Mouse (Mus musculus) MEL (cell line): ENCODE data around the gene Gpr75. TPM values are rescaled to one million over a fixed set of nuclear protein-coding genes. Genes with fewer than 3 reads are reported as not detected.

Source experiments
- DNase-seq: peaks from one replicate; pipeline ENCODE4 v3.0.0; 2011; ENCODE audit warnings: low read depth, low spot score
- H3K27ac ChIP-seq: 2 replicates; pipeline ENCODE4 v1.5.1; 2012; ENCODE audit warnings: low read depth, mild to moderate bottlenecking, control low read depth, low read length, moderate library complexity; ENCODE audit not compliant: control insufficient read depth
- H3K27me3 ChIP-seq, 2 experiments: fragments of 150-350 bp in 1 of 2; sonication (generic) in 1 of 2; 2 replicates each; pipeline ENCODE4 v1.6.1; 2012; ENCODE audit warnings: low read length in 2 of 2, mild to moderate bottlenecking in 2 of 2, improper control_type of control experiment in 1 of 2, moderate library complexity in 1 of 2; ENCODE audit not compliant: insufficient read depth in 2 of 2, control insufficient read depth in 1 of 2
- H3K36me3 ChIP-seq, 2 experiments: 2 replicates each; pipeline ENCODE4 v1.6.1; 2012 to 2014; ENCODE audit warnings: low read length in 2 of 2, improper control_type of control experiment in 1 of 2, inconsistent platforms in 1 of 2, mild to moderate bottlenecking in 1 of 2; ENCODE audit not compliant: insufficient read depth in 2 of 2, control insufficient read depth in 1 of 2
- H3K4me1 ChIP-seq, 2 experiments: fragments of 150-350 bp in 1 of 2; sonication (generic) in 1 of 2; 2 replicates each; pipeline ENCODE4 v1.6.1; 2012; ENCODE audit warnings: low read length in 2 of 2, improper control_type of control experiment in 1 of 2, mild to moderate bottlenecking in 1 of 2; ENCODE audit not compliant: insufficient read depth in 2 of 2, control insufficient read depth in 1 of 2
- H3K4me3 ChIP-seq, 2 experiments: fragments of 150-350 bp in 1 of 2; sonication (generic) in 1 of 2; 2 replicates each; pipeline ENCODE4 v1.5.1; 2012; ENCODE audit warnings: low read depth in 2 of 2, low read length in 2 of 2, mild to moderate bottlenecking in 2 of 2, moderate library complexity in 2 of 2, control low read depth in 1 of 2, improper control_type of control experiment in 1 of 2; ENCODE audit not compliant: control insufficient read depth in 1 of 2, insufficient read depth in 1 of 2
- H3K79me2 ChIP-seq: 2 replicates; pipeline ENCODE4 v1.6.1; 2012; ENCODE audit warnings: mild to moderate bottlenecking, low read length, moderate library complexity; ENCODE audit not compliant: control insufficient read depth, poor library complexity, insufficient read depth
- H3K9ac ChIP-seq: 2 replicates; pipeline ENCODE4 v1.6.1; 2012; ENCODE audit warnings: low read depth, mild to moderate bottlenecking, control low read depth, low read length, moderate library complexity; ENCODE audit not compliant: control insufficient read depth, poor library complexity, severe bottlenecking
- H3K9me3 ChIP-seq: fragments of 150-350 bp; sonication (generic); replicated peaks from 2 replicates; pipeline ENCODE4 v1.6.1; 2012; ENCODE audit warnings: mild to moderate bottlenecking, low read length, improper control_type of control experiment, moderate library complexity; ENCODE audit not compliant: insufficient read depth
- BHLHE40 ChIP-seq: IDR thresholded peaks from 2 replicates; pipeline ENCODE4 v1.6.1; 2012; ENCODE audit warnings: low read depth, mild to moderate bottlenecking, inconsistent platforms, low read length, improper control_type of control experiment, borderline replicate concordance
- CHD1 ChIP-seq: IDR thresholded peaks from 2 replicates; pipeline ENCODE4 v1.6.1; 2012; ENCODE audit warnings: low read depth, mild to moderate bottlenecking, inconsistent platforms, low read length, improper control_type of control experiment
- CHD2 ChIP-seq: IDR thresholded peaks from 2 replicates; pipeline ENCODE4 v1.6.1; 2011; ENCODE audit warnings: low read length, improper control_type of control experiment
- E2F4 ChIP-seq: IDR thresholded peaks from 2 replicates; pipeline ENCODE4 v1.6.1; 2011; ENCODE audit warnings: low read depth, low read length, improper control_type of control experiment, borderline replicate concordance
- ELF1 ChIP-seq: IDR thresholded peaks from 2 replicates; pipeline ENCODE4 v1.6.1; 2014; ENCODE audit warnings: low read depth, mild to moderate bottlenecking, inconsistent platforms, low read length, improper control_type of control experiment, moderate library complexity
- EP300 ChIP-seq, 2 experiments: IDR thresholded peaks; 2 replicates each; pipeline ENCODE4 v1.6.1; 2011; ENCODE audit warnings: improper control_type of control experiment in 2 of 2, low read length in 2 of 2, low read depth in 1 of 2, mild to moderate bottlenecking in 1 of 2
- ETS1 ChIP-seq: IDR thresholded peaks from 2 replicates; pipeline ENCODE4 v1.6.1; 2012; ENCODE audit warnings: low read depth, mild to moderate bottlenecking, inconsistent platforms, low read length, improper control_type of control experiment, moderate library complexity
- GABPA ChIP-seq: IDR thresholded peaks from 2 replicates; pipeline ENCODE4 v1.6.1; 2012; ENCODE audit warnings: low read depth, mild to moderate bottlenecking, inconsistent platforms, low read length, improper control_type of control experiment, moderate library complexity
- HCFC1 ChIP-seq: IDR thresholded peaks from 2 replicates; pipeline ENCODE4 v1.6.1; 2012; ENCODE audit warnings: low read depth, mild to moderate bottlenecking, inconsistent platforms, low read length, improper control_type of control experiment, moderate library complexity
- MAFK ChIP-seq: IDR thresholded peaks from 2 replicates; pipeline ENCODE4 v1.6.1; 2011; ENCODE audit warnings: low read depth, mild to moderate bottlenecking, low read length, improper control_type of control experiment, borderline replicate concordance
- MAX ChIP-seq: IDR thresholded peaks from 2 replicates; pipeline ENCODE4 v1.6.1; 2011; ENCODE audit warnings: low read length, improper control_type of control experiment
- MAZ ChIP-seq: IDR thresholded peaks from 2 replicates; pipeline ENCODE4 v1.6.1; 2012; ENCODE audit warnings: low read depth, mild to moderate bottlenecking, inconsistent platforms, low read length, improper control_type of control experiment
- MEF2A ChIP-seq: IDR thresholded peaks from 2 replicates; pipeline ENCODE4 v1.6.1; 2014; ENCODE audit warnings: low read depth, mild to moderate bottlenecking, inconsistent platforms, low read length, improper control_type of control experiment; ENCODE audit not compliant: poor library complexity, insufficient replicate concordance, severe bottlenecking; ENCODE audit errors: extremely low read depth
- MXI1 ChIP-seq: IDR thresholded peaks from 2 replicates; pipeline ENCODE4 v1.6.1; 2011; ENCODE audit warnings: mild to moderate bottlenecking, low read depth, low read length, improper control_type of control experiment
- MYC ChIP-seq: IDR thresholded peaks from 2 replicates; pipeline ENCODE4 v1.6.1; 2011; ENCODE audit warnings: low read depth, mild to moderate bottlenecking, low read length, improper control_type of control experiment, moderate library complexity
- NRF1 ChIP-seq: IDR thresholded peaks from 2 replicates; pipeline ENCODE4 v1.6.1; 2014; ENCODE audit warnings: low read depth, mild to moderate bottlenecking, inconsistent platforms, low read length, improper control_type of control experiment, moderate library complexity; ENCODE audit not compliant: poor library complexity, insufficient read depth, severe bottlenecking
- POLR2A ChIP-seq, 2 experiments: IDR thresholded peaks; 2 replicates each; pipeline ENCODE4 v1.6.1; 2011 to 2012; ENCODE audit warnings: low read length in 2 of 2, mild to moderate bottlenecking in 2 of 2, control low read depth in 1 of 2, improper control_type of control experiment in 1 of 2, low read depth in 1 of 2, moderate library complexity in 1 of 2; ENCODE audit not compliant: control insufficient read depth in 1 of 2, insufficient read depth in 1 of 2, poor library complexity in 1 of 2
- POLR2AphosphoS5 ChIP-seq: IDR thresholded peaks from 2 replicates; pipeline ENCODE4 v1.6.1; 2012; ENCODE audit warnings: low read depth, borderline replicate concordance, mild to moderate bottlenecking, inconsistent platforms, low read length, moderate library complexity, mixed read lengths
- RCOR1 ChIP-seq: IDR thresholded peaks from 2 replicates; pipeline ENCODE4 v1.6.1; 2012; ENCODE audit warnings: low read depth, mild to moderate bottlenecking, inconsistent platforms, low read length, improper control_type of control experiment
- SIN3A ChIP-seq: IDR thresholded peaks from 2 replicates; pipeline ENCODE4 v1.6.1; 2012; ENCODE audit warnings: low read length, improper control_type of control experiment, inconsistent platforms
- SMC3 ChIP-seq: IDR thresholded peaks from 2 replicates; pipeline ENCODE4 v1.6.1; 2011; ENCODE audit warnings: low read depth, low read length, improper control_type of control experiment
- TBP ChIP-seq: IDR thresholded peaks from 2 replicates; pipeline ENCODE4 v1.8.0; 2011; ENCODE audit warnings: low read depth, low read length, improper control_type of control experiment
- UBTF ChIP-seq: IDR thresholded peaks from 2 replicates; pipeline ENCODE4 v1.6.1; 2012; ENCODE audit warnings: low read depth, mild to moderate bottlenecking, inconsistent platforms, low read length, improper control_type of control experiment, moderate library complexity, borderline replicate concordance; ENCODE audit not compliant: insufficient read depth
- ZC3H11A ChIP-seq: IDR thresholded peaks from 2 replicates; pipeline ENCODE4 v1.6.1; 2012; ENCODE audit warnings: low read depth, mild to moderate bottlenecking, inconsistent platforms, low read length, improper control_type of control experiment
- ZMIZ1 ChIP-seq: IDR thresholded peaks from 2 replicates; pipeline ENCODE4 v1.6.1; 2012; ENCODE audit warnings: low read depth, mild to moderate bottlenecking, inconsistent platforms, low read length, improper control_type of control experiment, moderate library complexity
- ZNF384 ChIP-seq: IDR thresholded peaks from 2 replicates; pipeline ENCODE4 v1.6.1; 2012; ENCODE audit warnings: low read depth, mild to moderate bottlenecking, inconsistent platforms, low read length, improper control_type of control experiment
- polyA plus RNA-seq, 2 experiments: library from polyadenylated mRNA; stranded (reverse) in 1 of 2; unstranded in 1 of 2; fragments of >175 nt in 1 of 2; fragments of >200 nt in 1 of 2; gene quantifications; 2 replicates each; pipeline versions ENCODE4 v1.2.1 to v1.2.4; 2012; ENCODE audit warnings: low replicate concordance in 2 of 2, low read depth in 1 of 2; ENCODE audit not compliant: insufficient read length in 2 of 2, insufficient read depth in 1 of 2, missing spikeins in 1 of 2
- total RNA-seq: library from RNA; depleted of rRNA; stranded (reverse); fragments of 300-350 nt; gene quantifications from 2 replicates; pipeline ENCODE4 v1.2.3, GENCODE M21; 2012

Gpr75 gene
- total and polyA plus RNA-seq, 3 experiments, result 0.08 TPM; not detected in 1

DNA sequence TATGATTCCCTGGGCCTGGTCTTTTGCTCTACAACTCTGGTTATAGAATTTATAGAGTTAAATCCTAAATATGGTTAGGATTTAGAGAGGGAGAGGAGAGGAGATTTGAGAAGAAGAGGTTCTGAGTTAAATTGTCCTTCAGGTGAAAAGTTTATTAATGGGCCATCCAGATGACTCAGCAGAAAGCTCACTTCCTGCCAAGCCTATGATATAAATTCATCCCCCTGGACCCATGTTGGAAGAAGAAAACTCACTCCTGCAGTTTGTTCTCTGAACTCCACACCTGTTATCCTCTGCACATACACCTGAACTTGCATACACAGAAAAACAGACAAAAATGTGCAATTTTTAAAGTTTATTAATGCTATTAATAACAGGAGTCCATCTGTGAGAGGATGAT lies 14.2 kb downstream of the Gpr75 start:
- H3K79me2 ChIP-seq, result no peaks in the 10 kb centered on the region
- no peak for DNase-seq
- H3K9ac ChIP-seq, result no peak overlapping the region
- H3K4me3 ChIP-seq, result no peak overlapping the region
- no peaks in the 10 kb centered on the region for H3K27me3 ChIP-seq
- H3K9me3 ChIP-seq, result no peaks in the 10 kb centered on the region
- no peaks in the 10 kb centered on the region for H3K36me3 ChIP-seq
- H3K4me1 ChIP-seq, result no peaks in the 10 kb centered on the region
- no peak for TF ChIP-seq TBP
- no peak for TF ChIP-seq POLR2A (IDR thresholded peaks at IDR 0.05; ENCODE audit: control insufficient read depth in 1 of 2, insufficient read depth in 1 of 2, low read depth in 1 of 2, low read length in 2 of 2, poor library complexity in 1 of 2)
- TF ChIP-seq BHLHE40, result no peak
- TF ChIP-seq NRF1, result no peak
- TF ChIP-seq HCFC1, result no peak
- TF ChIP-seq MAFK, result no peak
- TF ChIP-seq UBTF, result no peak
- TF ChIP-seq ZMIZ1, result no peak
- no peak for TF ChIP-seq CHD2
- no peak for TF ChIP-seq MYC
- no peak for TF ChIP-seq SMC3
- TF ChIP-seq MXI1, result no peak
- no peak for TF ChIP-seq EP300 (IDR thresholded peaks at IDR 0.05; ENCODE audit: low read depth in 1 of 2, low read length in 2 of 2)
- TF ChIP-seq ZC3H11A, result no peak
- no peak overlapping the region for H3K27ac ChIP-seq

DNA sequence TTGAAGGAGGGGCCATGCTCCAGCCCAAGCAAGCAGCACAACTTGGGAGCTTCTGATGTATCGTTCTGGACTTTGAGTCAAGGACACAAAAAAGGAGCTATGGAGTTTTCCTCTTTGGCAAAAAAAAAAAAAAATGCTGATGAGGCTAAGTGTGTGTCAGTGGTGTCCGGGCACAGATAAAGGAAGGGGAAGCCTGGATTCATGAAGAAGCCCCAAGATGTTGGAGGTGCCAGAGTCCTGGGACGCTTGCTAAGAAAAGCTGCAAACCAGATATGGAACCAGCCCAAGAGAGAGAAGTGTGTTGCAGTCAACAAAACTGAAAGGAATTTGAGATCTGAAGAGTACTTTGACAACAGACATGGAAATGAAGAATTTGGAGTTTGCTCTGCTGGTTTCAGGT lies 27.2 kb downstream of the Gpr75 start:
- H3K27ac ChIP-seq, result no peak overlapping the region
- DNase-seq, result peak; percentile 61
- no peaks in the 10 kb centered on the region for H3K4me1 ChIP-seq
- no peak overlapping the region for H3K4me3 ChIP-seq
- H3K36me3 ChIP-seq, result no peaks in the 10 kb centered on the region
- H3K79me2 ChIP-seq, result no peaks in the 10 kb centered on the region
- no peaks in the 10 kb centered on the region for H3K9me3 ChIP-seq
- no peak overlapping the region for H3K9ac ChIP-seq
- TF ChIP-seq EP300 (IDR thresholded peaks at IDR 0.05; ENCODE audit: low read depth in 1 of 2, low read length in 2 of 2) (no peak), ZNF384 (peak; percentile 66; the same call in 1 of the 2 replicates)
- H3K27me3 ChIP-seq, result no peaks in the 10 kb centered on the region

DNA sequence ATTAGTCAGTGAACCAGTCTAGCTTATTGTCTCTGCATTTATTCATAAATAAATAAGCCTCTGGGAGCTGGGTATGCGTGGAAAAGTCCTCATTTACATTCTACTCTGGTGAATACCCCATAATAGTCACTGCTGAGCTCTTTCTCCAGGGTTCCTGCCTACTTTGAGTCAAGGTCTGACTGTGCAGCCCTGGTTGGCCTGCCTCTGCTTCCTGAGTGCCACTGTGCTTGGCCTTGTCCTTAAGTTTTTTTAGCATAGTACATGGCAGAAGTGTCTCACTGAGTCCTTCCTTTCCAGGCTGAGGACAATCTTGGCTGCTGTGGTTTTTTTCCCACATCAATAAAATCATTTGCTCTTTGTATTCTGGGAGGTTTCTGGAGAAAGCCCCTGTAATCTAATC lies 35.5 kb downstream of the Gpr75 start:
- H3K4me3 ChIP-seq, result no peak overlapping the region
- H3K9me3 ChIP-seq, result no peaks in the 10 kb centered on the region
- H3K36me3 ChIP-seq, result peaks cover 0 to 5% of the 10 kb centered on the region in 2 experiments; a peak in 2 of 4 replicates
- H3K27ac ChIP-seq, result no peak overlapping the region
- no peak overlapping the region for H3K9ac ChIP-seq
- peaks cover under 1 to 11% of the 10 kb centered on the region in 2 experiments; a peak in 2 of 4 replicates for H3K4me1 ChIP-seq
- H3K79me2 ChIP-seq, result no peaks in the 10 kb centered on the region
- no peak for DNase-seq
- no peaks in the 10 kb centered on the region for H3K27me3 ChIP-seq
- TF ChIP-seq MYC, result no peak
- no peak for TF ChIP-seq SIN3A
- TF ChIP-seq GABPA, result no peak
- no peak for TF ChIP-seq TBP
- TF ChIP-seq ZC3H11A, result no peak
- no peak for TF ChIP-seq MAX
- no peak for TF ChIP-seq ZNF384
- TF ChIP-seq CHD2, result no peak
- TF ChIP-seq E2F4, result no peak
- no peak for TF ChIP-seq POLR2AphosphoS5
- no peak for TF ChIP-seq MEF2A
- no peak for TF ChIP-seq ETS1
- TF ChIP-seq RCOR1, result no peak
- TF ChIP-seq ELF1, result no peak
- no peak for TF ChIP-seq CHD1
- TF ChIP-seq MXI1, result no peak
- no peak for TF ChIP-seq UBTF
- no peak for TF ChIP-seq MAZ
